Mouse (Mus musculus): ENCODE data around the gene Lmbrd2.
"Not testable (repeated sequence)": the region's sequence is repeated elsewhere in the genome, so short reads cannot be mapped to it uniquely, and the experiment has no call there.

Lmbrd2 gene

DNA sequence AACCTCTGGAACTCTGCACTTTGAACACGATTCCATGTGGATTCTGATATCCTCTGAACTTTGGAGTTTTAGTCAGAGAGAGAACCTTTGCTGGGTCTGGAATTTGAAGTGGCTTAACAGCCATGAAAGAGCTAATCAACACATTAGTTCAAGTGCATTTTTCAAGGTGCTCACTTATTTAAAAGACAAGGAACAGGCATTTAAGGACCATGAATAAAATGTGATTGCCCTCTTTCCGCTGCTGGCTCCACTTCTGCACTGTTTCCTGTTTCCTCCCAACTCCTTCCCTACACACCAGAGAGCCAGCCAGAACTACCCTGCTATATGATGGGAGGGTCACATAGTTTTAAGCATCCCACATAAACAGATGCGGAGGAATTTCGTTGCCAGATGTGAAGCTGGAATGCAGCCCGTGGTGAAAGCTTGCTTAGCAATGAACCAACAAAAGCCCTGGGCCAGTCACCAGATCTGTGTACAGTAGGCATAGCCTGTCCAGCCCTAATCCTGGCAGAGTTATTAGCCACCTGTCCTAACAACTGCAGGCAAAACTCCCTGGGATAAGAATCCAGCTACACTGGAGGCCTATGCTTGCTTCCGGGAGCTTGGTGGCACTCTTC, 5.4 kb upstream of the Lmbrd2 start:
- peak; percentile 86 for DNase-seq (ENCODE audit: low read depth, low spot score)

DNA sequence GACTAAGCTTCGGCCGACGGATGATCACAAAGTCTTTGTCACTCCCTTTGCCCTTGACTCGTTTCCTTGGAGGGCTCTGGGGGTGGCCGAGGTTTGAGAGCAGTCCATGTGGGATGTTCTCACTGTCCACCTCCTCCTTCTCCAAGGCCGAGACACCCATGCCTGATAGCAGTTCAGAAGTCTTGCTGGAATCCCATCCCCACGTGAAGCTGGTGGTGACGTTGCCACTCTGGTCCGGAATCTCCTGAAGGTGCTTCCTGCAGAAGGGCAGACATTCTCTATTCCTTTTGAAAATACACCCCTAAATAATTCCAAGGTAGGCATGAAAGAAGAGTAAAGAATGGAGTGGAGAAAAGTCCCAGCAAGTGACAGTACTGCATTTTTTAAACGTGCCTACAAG, 903 bp upstream of the Lmbrd2 start:
- DNase-seq (ENCODE audit: low read depth, low spot score) = no peak

DNA sequence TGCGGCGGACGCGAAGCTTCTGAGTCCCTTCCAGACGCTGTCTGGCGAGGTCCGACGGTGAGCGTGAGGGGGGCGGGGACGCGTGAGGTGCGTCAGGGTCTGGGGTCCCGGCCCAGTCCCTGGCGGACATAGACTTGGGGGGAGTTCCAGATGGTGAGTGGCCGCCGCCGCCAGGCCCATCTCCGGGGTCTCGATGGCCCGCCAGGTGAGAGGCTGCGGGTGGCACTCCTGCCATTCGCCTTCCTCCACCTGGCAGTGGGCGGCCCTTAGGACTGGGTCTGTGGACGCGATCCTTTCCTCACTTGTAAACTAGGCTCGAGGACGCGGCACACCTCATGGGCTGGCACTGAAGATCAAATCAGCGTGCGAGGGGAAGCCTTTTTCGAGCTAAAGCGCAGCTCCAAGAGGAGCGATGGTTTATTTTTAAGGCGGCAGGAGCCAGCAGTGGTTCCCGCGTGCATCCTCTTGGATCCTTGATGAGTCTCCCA, 378 bp downstream of the Lmbrd2 start:
- peak; percentile 55 for DNase-seq (ENCODE audit: low read depth, low spot score)

DNA sequence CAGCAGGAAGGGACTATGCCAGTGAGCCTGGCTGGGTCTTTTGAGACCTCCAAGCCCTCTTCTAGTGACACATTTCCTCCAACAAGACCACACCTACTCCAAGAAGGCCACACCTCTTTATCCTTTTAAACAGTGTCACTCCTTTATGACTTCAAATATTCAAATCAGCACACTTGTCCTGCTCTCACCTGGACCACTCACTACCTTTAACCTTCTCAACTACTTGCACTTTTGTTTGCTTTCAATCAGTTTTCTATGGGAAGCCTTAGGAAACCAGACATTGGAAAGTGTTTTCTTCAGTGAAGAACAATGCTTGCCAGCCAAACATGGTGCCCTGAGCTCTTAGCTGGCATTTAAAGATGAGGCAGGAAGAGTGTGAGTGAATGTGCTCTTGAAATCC, 15.0 kb downstream of the Lmbrd2 start, which contains the start of gene Skp2:
Gene Skp2, minus strand, starts transcription at position 101 of the 400 bp plus-strand sequence.
- DNase-seq (ENCODE audit: low read depth, low spot score) = no peak

DNA sequence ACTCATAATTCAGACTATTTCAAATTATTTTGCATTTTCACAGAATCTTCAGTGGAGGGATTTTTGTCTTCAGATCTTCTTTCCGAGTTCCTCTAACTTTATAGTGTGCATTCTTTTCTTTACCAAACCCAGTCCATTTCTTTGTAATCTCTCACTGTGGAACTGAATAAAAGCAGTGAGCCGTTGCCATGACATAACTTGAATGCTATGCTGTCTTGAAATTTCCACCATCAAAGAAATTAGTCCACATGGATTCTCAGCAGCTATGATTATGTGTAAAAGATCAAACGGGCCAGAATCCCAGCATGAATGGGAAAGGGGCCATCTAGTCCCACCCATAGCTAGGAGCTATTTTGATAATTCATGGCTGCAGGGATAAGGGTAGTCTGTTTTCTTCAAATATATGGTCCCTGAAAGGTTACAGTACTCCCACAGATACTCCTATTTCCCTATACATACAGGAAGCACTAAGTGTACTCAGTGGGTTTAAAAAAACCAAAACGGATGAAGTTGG, 22.3 kb downstream of the Lmbrd2 start:
- no peak for DNase-seq (ENCODE audit: low read depth, low spot score)

DNA sequence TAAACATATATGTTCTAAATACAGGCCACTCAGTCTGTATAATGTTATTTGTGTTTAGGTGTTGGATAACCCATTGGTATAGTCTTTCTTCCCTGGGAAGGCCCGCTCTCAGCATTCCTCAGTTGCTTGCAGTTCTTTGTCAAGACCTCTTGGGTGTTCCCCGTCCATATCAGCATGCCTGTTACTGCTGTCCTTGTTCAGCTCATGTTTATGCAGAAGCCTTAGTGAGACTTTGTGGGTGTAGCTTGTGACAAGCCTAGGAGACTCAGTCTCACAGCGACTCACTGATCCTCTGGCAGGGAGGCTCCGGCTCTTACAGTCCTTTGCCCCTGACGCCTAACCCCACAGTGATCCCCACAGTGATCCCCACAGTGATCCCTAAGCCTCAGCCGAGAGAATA, 23.8 kb downstream of the Lmbrd2 start:
- DNase-seq (ENCODE audit: low read depth, low spot score) = peak; percentile 75

DNA sequence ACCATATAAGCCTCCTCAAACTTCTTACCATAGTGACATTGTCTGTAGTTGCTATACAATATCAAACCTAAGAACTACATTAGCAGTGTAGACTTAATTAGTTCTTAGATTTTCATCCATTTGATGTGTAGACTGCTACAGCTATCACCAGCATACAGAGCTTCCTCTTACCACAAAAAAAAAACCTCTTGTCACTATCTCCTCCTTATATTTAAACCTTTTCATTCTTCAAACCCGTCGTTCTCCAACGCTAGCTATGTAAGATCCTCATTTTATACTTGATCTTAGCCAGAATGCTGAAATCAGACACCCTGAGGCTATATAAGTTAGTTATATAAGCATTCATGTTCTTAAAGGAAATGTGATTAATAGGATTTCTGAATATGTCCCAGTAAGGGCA, 36.7 kb downstream of the Lmbrd2 start:
- no peak for DNase-seq (ENCODE audit: low read depth, low spot score)

DNA sequence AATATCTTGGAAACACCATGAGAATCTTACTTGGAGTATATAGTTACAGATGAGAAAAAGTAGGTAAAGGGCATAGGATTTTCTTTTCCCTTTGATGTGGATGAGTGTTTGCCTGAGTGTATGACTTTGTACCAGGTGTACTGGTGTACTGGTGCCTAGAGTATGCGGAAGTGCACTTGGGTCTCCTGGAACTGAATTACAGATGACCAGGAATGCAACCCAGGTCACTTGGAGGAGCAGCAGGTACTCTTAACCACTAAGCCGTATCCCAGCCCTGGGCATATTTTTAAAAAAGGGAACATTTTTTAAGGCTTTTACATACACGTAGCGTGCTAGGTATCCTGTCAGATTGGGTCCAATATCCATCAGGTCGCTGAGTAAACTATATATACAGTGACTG, 43.6 kb downstream of the Lmbrd2 start:
- no peak for DNase-seq (ENCODE audit: low read depth, low spot score)

DNA sequence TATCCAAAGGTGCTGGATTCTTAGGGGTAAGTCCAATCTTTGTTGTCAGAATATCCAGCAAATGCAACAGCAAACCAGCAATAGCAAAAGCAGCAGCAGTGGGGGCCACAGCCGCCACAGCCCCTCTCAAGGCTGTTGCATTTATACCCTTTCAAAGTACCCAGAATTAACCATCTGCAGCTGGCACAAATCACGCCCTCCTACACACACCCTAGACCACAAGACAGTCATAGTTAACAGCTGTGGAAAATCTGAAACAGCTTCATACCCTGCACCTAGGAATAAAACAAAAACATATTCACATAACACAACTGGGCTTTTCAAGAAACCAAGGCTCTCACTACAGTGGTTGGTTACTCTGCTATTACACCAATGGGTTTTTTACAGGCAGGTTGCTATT, 49.4 kb downstream of the Lmbrd2 start:
- no peak for DNase-seq (ENCODE audit: low read depth, low spot score)

DNA sequence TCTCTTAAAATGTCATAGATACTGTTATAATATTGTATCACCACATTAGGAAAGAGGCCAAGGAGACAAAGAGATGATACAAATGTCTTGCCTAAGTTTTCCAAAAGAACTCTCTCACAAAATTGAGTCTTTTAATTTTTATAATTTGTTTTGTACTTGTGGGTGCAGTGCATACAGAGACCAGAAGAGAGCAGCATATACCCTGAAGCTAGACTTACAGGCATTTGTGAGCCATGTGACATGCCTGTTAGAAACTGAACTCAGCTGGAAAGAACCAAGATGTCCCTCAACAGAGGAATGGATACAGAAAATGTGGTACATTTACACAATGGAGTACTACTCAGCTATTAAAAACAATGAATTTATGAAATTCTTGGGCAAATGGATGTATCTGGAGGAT, 52.3 kb downstream of the Lmbrd2 start:
- DNase-seq (ENCODE audit: low read depth, low spot score) = peak; percentile 55

DNA sequence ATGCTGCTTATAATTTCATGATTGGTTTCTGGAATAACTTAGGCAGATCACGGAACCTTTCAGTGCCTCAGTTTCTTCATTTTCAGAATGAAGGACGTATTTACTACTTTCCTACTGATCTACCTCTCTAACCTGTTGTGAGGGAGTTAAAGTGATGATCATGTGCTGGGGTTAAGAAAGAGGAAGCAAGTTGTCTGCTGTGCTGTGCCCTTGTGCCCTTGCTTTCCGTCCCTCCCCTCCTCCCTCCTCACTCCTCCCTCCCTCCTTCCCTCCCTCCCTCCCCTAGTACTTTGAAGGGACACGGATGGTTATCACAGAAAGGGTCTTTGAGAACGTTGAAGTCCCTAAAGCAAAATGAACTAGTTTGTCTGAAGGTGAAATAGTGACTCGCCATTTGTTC, 58.1 kb downstream of the Lmbrd2 start:
- DNase-seq (ENCODE audit: low read depth, low spot score) = no peak

DNA sequence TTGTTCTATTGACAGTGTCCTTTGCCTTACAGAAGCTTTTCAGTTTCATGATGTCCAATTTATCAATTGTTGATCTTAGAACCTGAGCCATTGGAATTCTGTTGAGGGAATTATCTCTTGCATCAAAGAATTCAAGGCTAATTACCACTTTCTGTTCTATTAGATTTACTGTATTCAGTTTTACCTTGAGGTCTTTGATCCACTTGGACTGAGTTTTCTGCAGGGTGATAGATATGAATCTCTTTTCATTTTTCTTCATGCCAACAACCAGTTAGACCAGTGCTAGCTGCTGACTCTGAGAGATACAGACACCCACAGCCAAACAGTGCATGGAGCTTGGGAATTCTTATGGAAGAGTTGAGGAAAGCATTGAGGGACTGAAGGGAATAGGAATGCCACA, 71.5 kb downstream of the Lmbrd2 start:
- DNase-seq (ENCODE audit: low read depth, low spot score) = no peak

DNA sequence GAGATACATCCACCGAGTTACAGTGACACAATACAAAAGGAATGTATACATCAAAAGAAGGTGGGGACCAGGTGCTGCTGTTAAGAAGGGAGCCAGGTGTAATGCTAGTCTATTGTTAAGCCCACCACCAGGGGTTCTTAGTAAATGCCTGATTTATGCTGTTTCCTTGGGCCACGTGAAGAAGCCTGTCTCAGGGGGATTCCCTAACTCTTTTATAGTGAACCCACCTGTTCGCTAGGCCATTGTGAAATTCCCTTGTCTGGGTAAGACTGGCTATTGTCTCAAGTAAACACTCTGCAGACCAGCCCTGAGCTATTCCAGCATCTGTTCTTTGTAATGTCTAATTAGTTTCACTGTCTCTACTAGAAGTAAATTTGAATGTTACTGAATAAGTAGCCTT, 72.7 kb downstream of the Lmbrd2 start:
- DNase-seq (ENCODE audit: low read depth, low spot score) = peak; percentile 94

DNA sequence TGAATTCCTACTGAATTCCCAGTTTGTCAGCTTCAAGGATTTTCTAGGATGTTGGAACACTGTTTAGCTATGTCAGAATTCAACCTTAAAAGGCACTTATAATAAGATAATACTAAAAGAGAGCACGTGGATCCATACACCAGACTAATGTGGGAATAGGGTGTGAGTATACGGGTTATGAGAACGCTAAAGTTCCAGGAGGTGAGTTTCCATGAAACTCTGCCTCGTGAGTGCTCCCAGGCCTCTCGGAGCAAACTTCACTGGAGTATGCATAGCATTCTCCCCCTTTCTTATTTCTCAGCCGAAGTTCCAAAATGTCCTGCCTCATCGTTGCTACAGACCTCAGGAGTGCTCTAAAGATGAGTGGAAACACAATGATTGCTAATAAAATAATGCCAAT, 73.1 kb downstream of the Lmbrd2 start:
- DNase-seq (ENCODE audit: low read depth, low spot score) = peak; percentile 33

DNA sequence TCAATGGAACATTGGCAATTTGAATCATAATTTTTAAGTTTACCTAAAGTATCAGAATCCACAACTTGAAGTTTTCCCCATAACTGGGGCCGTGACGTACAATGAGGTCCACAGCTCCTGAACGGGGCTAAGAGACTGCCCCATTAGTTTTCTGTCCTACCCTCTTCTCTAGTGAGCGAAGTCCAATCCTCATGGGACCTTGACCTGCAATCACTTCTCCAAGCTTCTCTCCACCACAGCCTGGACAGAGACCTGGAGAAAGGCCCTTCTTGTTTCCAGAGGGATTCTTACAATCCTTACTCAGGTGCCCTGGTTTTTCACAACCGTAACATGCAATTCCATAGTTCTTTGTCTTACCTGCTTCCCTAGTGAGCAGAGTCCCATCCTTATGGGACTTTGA, 76.1 kb downstream of the Lmbrd2 start:
- DNase-seq (ENCODE audit: low read depth, low spot score) = no peak

DNA sequence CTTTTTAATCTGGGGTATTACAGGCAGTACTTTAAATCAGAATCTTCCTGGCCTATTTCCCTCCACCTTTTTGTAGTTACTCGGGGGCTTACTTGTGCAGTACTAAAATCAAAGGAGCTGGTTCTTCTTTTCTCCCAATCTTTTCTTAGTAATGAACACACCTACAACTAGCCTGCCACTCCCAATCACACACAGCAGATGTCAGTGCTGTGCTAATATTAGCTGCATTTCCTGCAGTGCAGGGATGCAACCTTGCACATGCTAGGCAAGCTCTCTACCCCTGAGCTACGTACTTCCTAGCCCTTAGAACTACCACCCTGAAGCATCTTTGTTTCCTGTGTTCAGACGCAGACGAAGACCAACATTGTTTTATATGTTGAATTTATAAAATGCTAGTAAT, 90.6 kb downstream of the Lmbrd2 start:
- DNase-seq (ENCODE audit: low read depth, low spot score) = not testable (repeated sequence)

DNA sequence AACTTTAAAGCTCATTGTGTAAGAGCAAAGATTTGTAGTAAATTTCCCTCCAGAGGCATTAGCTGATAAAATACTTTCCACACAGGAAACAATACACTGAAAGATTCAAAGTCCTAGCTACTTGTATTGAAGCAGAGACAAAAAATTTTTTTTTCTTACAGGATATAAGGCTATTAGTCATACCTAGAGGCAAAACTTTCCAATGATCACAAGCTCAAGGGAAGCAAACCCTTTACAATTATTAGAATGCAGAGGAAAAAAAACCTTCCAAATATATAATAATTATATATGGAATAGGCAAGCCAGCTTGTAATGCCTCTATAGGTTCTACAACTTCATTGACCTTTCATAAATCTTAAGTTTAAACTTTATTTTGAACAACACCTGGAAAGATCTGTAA, 106.0 kb downstream of the Lmbrd2 start:
- no peak for DNase-seq (ENCODE audit: low read depth, low spot score)

All from ES-CJ7 (cell line).